Mouse (Mus musculus) intestine, postnatal 0 days (tissue): ENCODE results near the gene Tmem63a. TPM values are rescaled to one million over a fixed set of nuclear protein-coding genes. Genes with fewer than 3 reads are reported as not detected.
A peak's percentile ranks its signal among the peaks of the same experiment; 100 is the strongest.

Source experiments
- ATAC-seq: fragments of 200-750 bp; cut with Nextera tagmentation; 2 replicates; pipeline ENCODE4 v1.8.0; 2017; ENCODE audit warnings: mild to moderate bottlenecking, moderate TSS enrichment, moderate library complexity
- H3K27ac ChIP-seq: fragments of 300-500 bp; sonication (generic); 2 replicates; pipeline ENCODE4 v1.5.1; 2014; ENCODE audit warnings: mild to moderate bottlenecking, low read depth, low read length, moderate library complexity
- H3K27me3 ChIP-seq: fragments of 300-500 bp; sonication (generic); replicated peaks from 2 replicates; pipeline ENCODE4 v1.6.1; 2014; ENCODE audit warnings: low read length, mixed read lengths; ENCODE audit not compliant: control insufficient read depth, insufficient read depth
- H3K36me3 ChIP-seq: fragments of 300-500 bp; sonication (generic); 2 replicates; pipeline ENCODE4 v1.6.1; 2014; ENCODE audit warnings: mild to moderate bottlenecking, moderate library complexity; ENCODE audit not compliant: control insufficient read depth, insufficient read depth
- H3K4me1 ChIP-seq: fragments of 300-500 bp; sonication (generic); replicated peaks from 2 replicates; pipeline ENCODE4 v1.6.1; 2014; ENCODE audit warnings: antibody characterized with exemption, low read length, mixed read lengths; ENCODE audit not compliant: control insufficient read depth, insufficient read depth
- H3K4me2 ChIP-seq: fragments of 300-500 bp; sonication (generic); replicated peaks from 2 replicates; pipeline ENCODE4 v1.6.1; 2014; ENCODE audit warnings: low read depth, mild to moderate bottlenecking, moderate library complexity
- H3K4me3 ChIP-seq: fragments of 300-500 bp; sonication (generic); 2 replicates; pipeline ENCODE4 v1.5.1; 2014; ENCODE audit warnings: low read depth, low read length
- H3K9ac ChIP-seq: fragments of 300-500 bp; sonication (generic); 2 replicates; pipeline ENCODE4 v1.6.1; 2014; ENCODE audit warnings: mild to moderate bottlenecking, low read depth, low read length
- H3K9me3 ChIP-seq: fragments of 300-500 bp; sonication (generic); 2 replicates; pipeline ENCODE4 v1.6.1; 2016; ENCODE audit warnings: mixed run types; ENCODE audit not compliant: control insufficient read depth
- CTCF ChIP-seq: sonication (generic); IDR thresholded peaks from 2 replicates; pipeline ENCODE4 v1.5.1; 2016; ENCODE audit warnings: low read depth, mild to moderate bottlenecking, control low read depth, antibody characterized with exemption, moderate library complexity
- WGBS: fragments of 180-500 bp; shearing (Covaris S2); extraction: QIAGEN DNeasy Blood & Tissue Kit; methylation state at CpG from one replicate; pipeline ENCODE4 v1.1.7; 2014; 5-methylcytosine and 5-hydroxymethylcytosine counted together
- polyA plus RNA-seq: library from polyadenylated mRNA; unstranded; fragments of >200 nt; fragmentation: Nextera tagmentation; extraction: Ambion mirVana; gene quantifications from 2 replicates; pipeline ENCODE4 v1.2.1, GENCODE M21; 2015

The Tmem63a gene
- polyA plus RNA-seq, 1 experiment from 2014 or later, result 9.5 TPM

GRCm38 (mm10) chr1:181012416-181012815 lies 70.3 kb downstream of the Tmem63a start:
- no peaks in the 10 kb centered on the region for H3K9me3 ChIP-seq
- no peak overlapping the region for H3K9ac ChIP-seq
- no peak overlapping the region for H3K27ac ChIP-seq
- H3K4me3 ChIP-seq, result no peak overlapping the region
- whole genome bisulfite sequencing, result 92% methylated on average over 3 of the region's 3 CpGs
- H3K4me1 ChIP-seq, result 0 out of 2 replicates have a peak, but pooled peaks cover 3% of the 10 kb centered on the region
- H3K27me3 ChIP-seq, result no peaks in the 10 kb centered on the region
- no peaks in the 10 kb centered on the region for H3K36me3 ChIP-seq
- ATAC-seq, result no peak
- H3K4me2 ChIP-seq, result no peak overlapping the region
- TF ChIP-seq CTCF, result no peak

DNA sequence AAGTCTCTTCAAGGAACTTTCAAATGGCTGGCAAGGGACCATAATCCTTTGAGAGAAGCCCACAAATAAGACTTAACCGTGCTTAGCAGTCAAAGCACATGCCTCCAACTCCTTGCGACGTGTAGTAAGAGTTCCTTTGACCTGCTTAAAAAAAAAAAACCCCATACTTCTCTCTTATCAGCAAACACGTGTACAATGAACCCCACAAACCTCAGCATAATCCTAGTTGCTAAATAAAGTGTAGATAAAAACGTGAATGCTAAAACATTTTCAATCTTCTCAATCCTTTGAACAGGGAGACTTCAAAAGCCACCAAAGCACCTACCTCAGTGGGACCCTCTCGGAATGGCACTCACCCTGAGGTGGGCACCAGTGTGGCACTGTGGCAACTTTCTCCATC lies 71.3 kb downstream of the Tmem63a start:
- Histone ChIP-seq H3K36me3 (no peaks in the 10 kb centered on the region), H3K9ac (no peak overlapping the region), H3K27ac (no peak overlapping the region), H3K9me3 (no peaks in the 10 kb centered on the region), H3K4me1 (0 out of 2 replicates have a peak, but pooled peaks cover 3% of the 10 kb centered on the region), H3K4me3 (no peak overlapping the region), H3K4me2 (no peak overlapping the region), H3K27me3 (no peaks in the 10 kb centered on the region)
- no peak for TF ChIP-seq CTCF
- WGBS, result 47% methylated on average over 6 of the region's 6 CpGs
- no peak for ATAC-seq

DNA sequence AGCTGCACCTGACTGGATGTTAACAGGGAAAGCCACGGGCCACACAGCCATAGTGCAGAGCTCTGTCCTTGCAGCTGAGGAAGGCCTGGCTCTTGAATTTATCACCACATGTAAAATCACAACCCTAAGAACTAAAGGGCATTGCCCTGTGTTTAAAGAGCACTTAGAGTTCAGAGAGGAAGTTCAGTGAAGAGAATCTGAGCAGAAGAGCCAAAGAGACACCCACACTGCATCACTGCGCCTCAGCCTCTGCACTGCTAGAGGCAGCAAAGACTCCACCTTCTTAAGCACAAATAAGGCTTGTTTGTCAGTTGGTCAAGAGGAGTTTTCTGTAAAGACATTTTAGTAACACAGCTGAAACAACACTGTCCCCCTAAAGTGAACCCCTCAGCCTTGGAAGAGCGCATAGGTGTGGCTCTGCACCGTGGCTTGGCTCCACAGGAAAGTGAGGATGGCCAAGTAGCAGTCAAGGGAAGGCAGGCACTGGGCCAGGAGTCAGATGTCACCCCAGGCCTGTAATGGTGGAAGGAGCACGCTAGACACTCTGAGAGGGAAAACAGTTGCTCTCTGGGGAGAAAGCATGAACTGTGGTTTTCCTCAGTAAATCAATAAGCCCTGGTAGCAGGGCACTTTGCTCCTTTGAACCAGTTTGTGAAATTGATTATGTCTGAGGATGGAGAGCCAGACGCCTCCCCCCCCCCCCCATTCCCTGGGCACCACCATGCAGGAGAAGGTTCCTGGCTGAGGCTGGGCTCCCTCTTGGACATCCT lies 72.8 kb downstream of the Tmem63a start:
- Histone ChIP-seq H3K9me3 (no peaks in the 10 kb centered on the region), H3K4me2 (no peak overlapping the region)
- no peak for ATAC-seq

GRCm38 (mm10) chr1:181015558-181015957 lies 73.4 kb downstream of the Tmem63a start:
- no peaks in the 10 kb centered on the region for H3K27me3 ChIP-seq
- ATAC-seq, result no peak
- 0 out of 2 replicates have a peak, but pooled peaks cover 3% of the 10 kb centered on the region for H3K4me1 ChIP-seq
- H3K4me3 ChIP-seq, result no peak overlapping the region
- H3K9ac ChIP-seq, result no peak overlapping the region
- no peak for TF ChIP-seq CTCF
- no peaks in the 10 kb centered on the region for H3K9me3 ChIP-seq
- no peak overlapping the region for H3K4me2 ChIP-seq
- no peaks in the 10 kb centered on the region for H3K36me3 ChIP-seq
- H3K27ac ChIP-seq, result no peak overlapping the region

More for the DNA sequence above, 72.8 kb downstream of the Tmem63a start:
- WGBS, result 78% methylated on average over 6 of the region's 6 CpGs
- no peaks in the 10 kb centered on the region for H3K36me3 ChIP-seq
- no peak overlapping the region for H3K9ac ChIP-seq
- H3K27ac ChIP-seq, result no peak overlapping the region
- H3K4me1 ChIP-seq, result 0 out of 2 replicates have a peak, but pooled peaks cover 3% of the 10 kb centered on the region
- H3K27me3 ChIP-seq, result no peaks in the 10 kb centered on the region
- no peak for TF ChIP-seq CTCF
- H3K4me3 ChIP-seq, result no peak overlapping the region

DNA sequence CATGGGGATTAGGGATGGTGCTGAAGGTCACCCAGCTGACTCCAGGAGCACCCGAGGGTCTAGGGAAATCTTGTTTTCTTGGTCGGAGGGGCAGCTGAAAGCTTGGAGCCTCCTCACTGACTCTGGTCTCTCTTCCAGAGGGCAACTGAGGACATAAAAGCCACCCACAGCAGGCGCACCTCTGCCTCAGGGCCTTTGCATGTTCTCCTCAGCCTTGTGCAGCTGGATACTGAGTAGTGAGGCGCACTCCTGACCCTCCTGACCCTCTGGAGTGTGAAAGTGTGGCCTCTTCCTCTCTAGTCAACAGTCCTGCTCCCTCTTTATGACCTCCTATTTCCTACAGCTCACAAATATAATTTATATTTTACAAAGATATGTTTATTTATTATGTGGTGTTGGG lies 73.9 kb downstream of the Tmem63a start:
- no peak for ATAC-seq
- Histone ChIP-seq H3K4me3 (no peak overlapping the region), H3K4me1 (0 out of 2 replicates have a peak, but pooled peaks cover 3% of the 10 kb centered on the region), H3K9ac (no peak overlapping the region), H3K27me3 (no peaks in the 10 kb centered on the region), H3K36me3 (no peaks in the 10 kb centered on the region), H3K4me2 (no peak overlapping the region), H3K9me3 (no peaks in the 10 kb centered on the region), H3K27ac (peak overlapping the region; percentile 37; the same call in 1 of the 2 replicates)
- TF ChIP-seq CTCF, result no peak
- WGBS, result 74% methylated on average over 4 of the region's 4 CpGs

DNA sequence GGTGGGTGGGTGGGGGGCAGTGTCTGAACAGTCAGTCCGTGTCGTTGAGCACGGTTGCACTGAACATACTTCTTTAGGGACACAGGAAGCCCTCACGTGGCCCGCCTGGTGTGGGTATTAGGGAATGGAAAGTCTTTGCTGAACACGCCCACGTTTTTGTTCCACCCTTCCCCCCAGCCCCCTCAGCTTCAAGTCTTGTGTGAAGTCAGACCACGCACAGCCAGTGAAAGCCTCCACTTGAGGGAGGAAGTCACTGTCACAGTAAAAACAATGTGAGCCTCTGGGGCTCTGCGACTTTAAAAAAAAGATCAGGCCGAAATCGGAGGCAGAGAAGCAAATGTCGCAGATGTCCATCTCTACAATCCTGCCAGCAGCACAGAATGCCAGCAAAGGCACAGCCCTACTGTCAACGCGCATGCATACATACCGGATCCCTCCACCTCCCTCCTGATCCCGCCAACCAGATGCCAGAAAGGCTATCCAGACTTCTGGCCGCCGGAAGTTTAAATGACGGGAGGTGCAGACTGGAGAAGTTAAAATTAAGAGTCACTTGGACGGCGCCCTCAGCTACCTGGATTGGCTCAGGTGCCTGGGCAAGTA lies 74.5 kb downstream of the Tmem63a start:
- Histone ChIP-seq H3K4me2 (peak overlapping the region; percentile 81), H3K9me3 (no peaks in the 10 kb centered on the region), H3K27ac (no peak overlapping the region), H3K36me3 (no peaks in the 10 kb centered on the region), H3K4me3 (peak overlapping the region; percentile 43), H3K4me1 (0 out of 2 replicates have a peak, but pooled peaks cover 3% of the 10 kb centered on the region), H3K9ac (peak overlapping the region; percentile 23; the same call in 1 of the 2 replicates), H3K27me3 (no peaks in the 10 kb centered on the region)
- TF ChIP-seq CTCF, result no peak
- peak; percentile 32 for ATAC-seq
- 6% methylated on average over 21 of the region's 21 CpGs for WGBS
